Mouse (Mus musculus) forebrain, embryonic 14.5 days (tissue): ENCODE results near the gene Cotl1. TPM values are rescaled to one million over a fixed set of nuclear protein-coding genes. Genes with fewer than 3 reads are reported as not detected.

Experiments used
- ATAC-seq: fragments of 200-750 bp; cut with Nextera tagmentation; 2 replicates; pipeline ENCODE4 v1.8.0; 2017; ENCODE audit warnings: mild to moderate bottlenecking, moderate library complexity
- DNase-seq: peaks from one replicate; pipeline ENCODE4 v3.0.0-alpha.2; 2015; ENCODE audit warnings: low spot score
- H3K27ac ChIP-seq: fragments of 300-500 bp; sonication (generic); 2 replicates; pipeline ENCODE4 v1.5.1; 2014; ENCODE audit warnings: low read depth, mild to moderate bottlenecking, control low read depth, low read length, moderate library complexity
- H3K27me3 ChIP-seq: fragments of 300-500 bp; sonication (generic); replicated peaks from 2 replicates; pipeline ENCODE4 v1.6.1; 2014; ENCODE audit warnings: low read length, control low read depth, mixed read lengths; ENCODE audit not compliant: control insufficient read depth, insufficient read depth
- H3K36me3 ChIP-seq: fragments of 300-500 bp; sonication (generic); 2 replicates; pipeline ENCODE4 v1.6.1; 2014; ENCODE audit warnings: low read length, control low read depth; ENCODE audit not compliant: control insufficient read depth, insufficient read depth
- H3K4me1 ChIP-seq: fragments of 300-500 bp; sonication (generic); 2 replicates; pipeline ENCODE4 v1.6.1; 2014; ENCODE audit warnings: antibody characterized with exemption, low read length, control low read depth; ENCODE audit not compliant: control insufficient read depth, insufficient read depth
- H3K4me2 ChIP-seq: fragments of 300-500 bp; sonication (generic); 2 replicates; pipeline ENCODE4 v1.6.1; 2014; ENCODE audit warnings: mild to moderate bottlenecking, control low read depth, low read length
- H3K4me3 ChIP-seq: fragments of 300-500 bp; sonication (generic); 2 replicates; pipeline ENCODE4 v1.5.1; 2014; ENCODE audit warnings: low read depth, low read length, control low read depth
- H3K9ac ChIP-seq: fragments of 300-500 bp; sonication (generic); 2 replicates; pipeline ENCODE4 v1.6.1; 2014; ENCODE audit warnings: mild to moderate bottlenecking, low read length, control low read depth, moderate library complexity
- H3K9me3 ChIP-seq: fragments of 300-500 bp; sonication (generic); replicated peaks from 2 replicates; pipeline ENCODE4 v1.6.1; 2016; ENCODE audit warnings: low read length, control low read depth, mixed read lengths; ENCODE audit not compliant: control insufficient read depth
- WGBS: fragments of 180-500 bp; shearing (Covaris S2); extraction: QIAGEN DNeasy Blood & Tissue Kit; methylation state at CpG from one replicate; pipeline ENCODE4 v1.1.7; 2014; 5-methylcytosine and 5-hydroxymethylcytosine counted together
- polyA plus RNA-seq: library from polyadenylated mRNA; unstranded; fragments of >200 nt; fragmentation: Nextera tagmentation; extraction: Ambion mirVana; gene quantifications from 2 replicates; pipeline ENCODE4 v1.2.1, GENCODE M21; 2014

Cotl1 gene
- polyA plus RNA-seq, 1 experiment from 2014 or later, result 403 TPM

DNA sequence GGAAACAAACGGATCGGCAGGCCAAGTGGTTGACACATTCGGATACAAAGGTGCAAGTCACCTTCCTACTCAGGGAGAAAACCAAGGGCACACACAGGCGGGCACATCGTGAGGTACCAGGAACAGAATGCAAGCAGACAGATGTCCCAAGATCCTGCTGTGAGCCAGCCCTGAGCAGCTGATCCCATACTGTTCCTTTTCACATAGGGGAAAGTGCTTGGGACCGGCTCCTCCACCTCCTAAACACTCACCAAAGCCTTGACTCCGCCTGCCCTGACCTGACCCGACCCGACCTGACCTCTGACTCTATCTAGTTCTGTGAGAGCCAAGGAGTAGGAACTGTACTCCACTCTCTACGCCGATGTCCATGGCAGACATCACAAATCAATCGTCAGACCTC, 22.9 kb downstream of the Cotl1 start:
- ATAC-seq (no peak), DNase-seq (no peak)
- Histone ChIP-seq H3K9me3 (no peaks in the 10 kb centered on the region), H3K36me3 (peaks cover 20% of the 10 kb centered on the region), H3K4me1 (no peaks in the 10 kb centered on the region), H3K27me3 (no peaks in the 10 kb centered on the region), H3K4me2 (no peak overlapping the region), H3K27ac (no peak overlapping the region), H3K4me3 (no peak overlapping the region), H3K9ac (no peak overlapping the region)
- WGBS, result 38% methylated on average over 12 of the region's 12 CpGs

DNA sequence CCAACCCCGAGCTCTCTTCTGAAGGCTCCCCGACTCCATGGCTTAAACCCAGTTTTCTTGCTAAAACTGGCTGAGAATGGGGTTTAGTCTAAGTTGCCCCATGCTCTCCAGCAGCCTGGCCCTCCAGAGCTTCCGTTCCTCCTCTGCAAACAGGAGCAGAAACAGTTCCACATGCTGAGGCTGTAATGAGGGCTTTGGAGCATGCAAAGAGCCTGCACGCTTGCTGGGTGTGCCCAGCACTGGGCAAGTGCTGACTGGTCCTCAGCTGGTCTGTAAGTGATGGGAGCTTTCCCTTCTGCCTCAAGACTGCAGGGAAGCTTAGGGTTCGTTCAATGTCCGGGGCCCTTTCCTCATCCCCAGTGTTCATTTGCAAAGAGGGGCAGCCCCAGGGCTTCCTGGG, 24.1 kb downstream of the Cotl1 start:
- Histone ChIP-seq H3K4me3 (no peak overlapping the region), H3K27me3 (no peaks in the 10 kb centered on the region), H3K9me3 (no peaks in the 10 kb centered on the region), H3K36me3 (peaks cover 10% of the 10 kb centered on the region), H3K4me1 (no peaks in the 10 kb centered on the region), H3K27ac (no peak overlapping the region), H3K4me2 (no peak overlapping the region), H3K9ac (no peak overlapping the region)
- no peak for ATAC-seq
- 74% methylated on average over 6 of the region's 6 CpGs for WGBS
- DNase-seq, result no peak

DNA sequence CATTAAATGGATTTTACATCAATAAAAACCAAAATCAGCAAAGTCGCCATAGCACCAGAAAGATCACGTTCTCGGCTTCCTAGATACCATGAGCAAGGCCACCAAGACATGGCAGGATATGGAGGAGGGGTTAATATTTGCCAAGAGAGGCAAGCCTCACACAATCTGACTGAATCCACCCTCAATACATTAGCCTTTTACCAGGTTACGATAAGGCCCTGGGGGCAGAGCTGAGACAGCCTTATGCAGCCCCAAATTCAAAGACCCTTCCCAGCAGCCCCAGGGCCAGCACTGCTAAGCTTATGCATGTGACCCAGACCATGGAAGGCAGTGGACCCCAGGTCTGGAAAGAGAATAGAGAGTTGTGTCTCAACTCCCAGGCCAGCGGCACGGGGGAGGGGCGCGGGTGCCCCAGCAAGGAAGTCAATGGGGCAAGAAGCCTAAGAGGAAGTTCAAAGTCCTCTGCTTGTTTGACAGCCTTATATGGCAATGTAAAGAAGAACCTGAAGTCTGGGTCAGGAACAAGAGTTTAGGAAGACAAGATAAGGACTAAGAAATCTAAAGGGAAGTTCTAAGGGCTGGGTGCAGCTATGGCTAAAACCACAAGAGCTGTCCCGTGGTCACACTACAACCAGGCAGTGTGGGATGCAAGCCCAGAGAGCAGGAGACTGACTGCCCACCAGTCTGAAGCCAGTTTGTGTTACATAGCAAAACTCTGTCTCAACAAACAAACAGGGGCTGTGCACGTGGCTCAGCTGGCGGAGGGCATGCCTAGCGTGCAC, 27.5 kb downstream of the Cotl1 start:
- Histone ChIP-seq H3K4me2 (no peak overlapping the region), H3K9ac (no peak overlapping the region), H3K4me1 (peaks cover 16% of the 10 kb centered on the region), H3K9me3 (no peaks in the 10 kb centered on the region), H3K36me3 (peaks cover 23% of the 10 kb centered on the region), H3K27me3 (no peaks in the 10 kb centered on the region), H3K27ac (no peak overlapping the region), H3K4me3 (no peak overlapping the region)
- ATAC-seq (no peak), DNase-seq (no peak)
- 85% methylated on average over 12 of the region's 12 CpGs for WGBS

DNA sequence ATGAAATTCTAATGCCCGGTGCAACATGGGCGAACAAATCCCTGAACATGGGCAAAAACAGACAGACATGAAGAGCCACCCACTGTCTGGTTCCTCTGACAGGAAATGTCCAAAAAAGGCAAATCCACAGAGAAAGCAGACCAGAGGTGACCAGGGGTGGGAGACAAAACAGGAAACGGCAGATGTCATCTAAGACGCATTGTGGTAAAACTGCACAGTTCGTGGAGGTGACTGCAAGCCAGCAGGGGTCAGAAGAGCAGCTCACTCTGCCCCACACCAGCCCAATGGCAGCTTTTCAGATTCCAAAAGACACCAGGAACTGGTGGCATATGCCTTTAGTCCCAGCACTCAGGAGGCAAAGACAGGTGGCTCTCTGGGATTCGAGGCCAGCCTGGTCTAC, 28.4 kb downstream of the Cotl1 start:
- no peaks in the 10 kb centered on the region for H3K9me3 ChIP-seq
- H3K36me3 ChIP-seq, result peaks cover 25% of the 10 kb centered on the region
- H3K4me3 ChIP-seq, result no peak overlapping the region
- H3K9ac ChIP-seq, result no peak overlapping the region
- ATAC-seq (no peak), DNase-seq (no peak)
- H3K27me3 ChIP-seq, result no peaks in the 10 kb centered on the region
- H3K27ac ChIP-seq, result no peak overlapping the region
- H3K4me2 ChIP-seq, result no peak overlapping the region
- 65% methylated on average over 6 of the region's 6 CpGs for WGBS
- H3K4me1 ChIP-seq, result peaks cover 20% of the 10 kb centered on the region

DNA sequence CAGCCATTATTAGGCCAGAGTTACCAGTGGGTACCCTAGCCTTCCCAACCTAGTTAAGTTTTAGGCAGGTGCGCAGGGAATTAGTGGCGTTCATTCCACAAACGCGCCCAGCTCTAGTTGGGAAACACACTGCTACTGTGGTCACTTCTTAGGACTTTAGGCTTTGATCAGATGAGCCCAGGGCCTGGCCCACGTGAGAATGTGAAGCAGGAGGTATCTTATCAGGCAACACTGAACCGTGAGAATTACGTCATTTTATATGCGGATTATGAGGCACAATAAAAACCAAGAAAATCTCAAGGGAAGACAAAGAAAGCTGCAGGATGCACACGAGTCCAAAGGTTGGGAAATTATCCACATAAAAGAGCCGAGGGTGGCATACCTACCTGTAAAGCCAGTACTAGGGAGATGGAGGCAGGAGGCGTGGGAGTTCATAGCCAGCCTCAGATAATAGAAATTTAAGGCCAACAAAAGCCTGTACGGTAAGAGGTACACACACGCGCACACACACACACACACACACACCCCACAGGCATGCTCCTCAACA, 29.3 kb downstream of the Cotl1 start:
- Histone ChIP-seq H3K27me3 (no peaks in the 10 kb centered on the region), H3K27ac (peak overlapping the region; percentile 76; the same call in 1 of the 2 replicates), H3K9me3 (no peaks in the 10 kb centered on the region), H3K4me3 (no peak overlapping the region), H3K36me3 (peaks cover 25% of the 10 kb centered on the region), H3K4me2 (no peak overlapping the region), H3K9ac (no peak overlapping the region), H3K4me1 (peaks cover 25% of the 10 kb centered on the region)
- DNase-seq (no peak), ATAC-seq (no peak)
- 78% methylated on average over 14 of the region's 14 CpGs for WGBS

DNA sequence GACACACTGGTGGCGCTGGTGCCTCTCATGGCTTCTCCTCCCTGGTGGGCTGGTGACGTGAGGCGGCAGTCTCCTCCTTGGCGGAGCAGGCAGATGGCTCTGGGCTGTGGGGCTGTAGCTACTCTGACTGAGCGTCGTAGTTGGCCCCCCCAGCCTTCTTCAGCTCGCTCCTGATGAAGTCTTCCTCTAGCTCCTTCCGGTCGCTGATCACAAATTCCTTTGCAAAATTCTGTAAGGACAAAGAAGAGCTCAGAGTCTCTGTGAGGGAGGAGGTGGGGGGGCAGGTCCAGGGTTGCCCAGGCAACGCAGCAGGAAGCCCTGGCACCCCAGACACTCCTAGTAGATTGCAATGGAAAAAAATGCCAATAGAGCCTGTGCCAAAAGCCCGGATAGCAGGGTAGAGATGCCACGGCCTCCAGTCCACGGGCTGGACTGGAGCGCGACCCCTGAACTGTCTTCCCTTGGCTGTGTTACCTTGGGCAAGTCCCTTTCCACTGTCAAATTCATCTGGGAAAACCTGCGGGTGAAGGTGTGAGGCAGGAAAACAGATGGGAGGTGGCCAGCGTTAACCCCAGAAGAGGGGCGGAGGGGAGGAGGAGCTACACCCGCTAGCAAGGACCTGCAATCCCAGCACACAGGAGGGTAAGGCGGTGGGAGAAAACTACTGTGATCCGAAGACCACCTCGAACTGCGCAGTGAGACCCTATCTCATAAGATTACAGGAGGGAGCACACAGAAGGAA, 30.0 kb downstream of the Cotl1 start:
- no peaks in the 10 kb centered on the region for H3K9me3 ChIP-seq
- no peak overlapping the region for H3K4me3 ChIP-seq
- H3K36me3 ChIP-seq, result peaks cover 25% of the 10 kb centered on the region
- peaks cover 25% of the 10 kb centered on the region for H3K4me1 ChIP-seq
- no peaks in the 10 kb centered on the region for H3K27me3 ChIP-seq
- no peak overlapping the region for H3K9ac ChIP-seq
- ATAC-seq (peak; percentile 51), DNase-seq (peak; percentile 73)
- no peak overlapping the region for H3K4me2 ChIP-seq
- WGBS, result 38% methylated on average over 23 of the region's 23 CpGs
- peak overlapping the region; percentile 76 for H3K27ac ChIP-seq

DNA sequence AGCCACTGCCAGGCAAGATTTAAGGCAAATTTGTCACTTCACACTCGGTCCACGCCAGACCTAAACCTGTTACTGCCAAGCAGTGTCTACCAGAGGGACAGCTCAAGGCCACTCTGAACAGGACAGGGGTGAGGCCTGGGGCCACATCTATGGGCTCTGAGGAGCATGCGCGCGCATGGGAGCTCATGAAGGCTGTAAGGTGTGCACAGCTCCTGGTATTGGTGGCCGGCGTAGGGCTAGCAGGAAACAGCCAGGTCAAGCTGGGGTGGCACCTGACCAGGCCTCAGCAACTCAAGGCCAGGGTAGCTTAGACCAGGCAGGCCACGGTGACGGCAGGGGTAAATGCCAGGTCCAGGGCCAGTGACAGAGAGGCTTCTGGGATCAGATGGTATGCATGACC, 30.7 kb downstream of the Cotl1 start:
- H3K27me3 ChIP-seq, result no peaks in the 10 kb centered on the region
- DNase-seq (no peak), ATAC-seq (no peak; the same call in 1 of the 2 replicates)
- 89% methylated on average over 9 of the region's 9 CpGs for WGBS
- no peak overlapping the region for H3K4me3 ChIP-seq
- peak overlapping the region; percentile 76 for H3K27ac ChIP-seq
- peaks cover 25% of the 10 kb centered on the region for H3K36me3 ChIP-seq
- no peaks in the 10 kb centered on the region for H3K9me3 ChIP-seq
- no peak overlapping the region for H3K9ac ChIP-seq
- no peak overlapping the region for H3K4me2 ChIP-seq
- peaks cover 25% of the 10 kb centered on the region for H3K4me1 ChIP-seq

DNA sequence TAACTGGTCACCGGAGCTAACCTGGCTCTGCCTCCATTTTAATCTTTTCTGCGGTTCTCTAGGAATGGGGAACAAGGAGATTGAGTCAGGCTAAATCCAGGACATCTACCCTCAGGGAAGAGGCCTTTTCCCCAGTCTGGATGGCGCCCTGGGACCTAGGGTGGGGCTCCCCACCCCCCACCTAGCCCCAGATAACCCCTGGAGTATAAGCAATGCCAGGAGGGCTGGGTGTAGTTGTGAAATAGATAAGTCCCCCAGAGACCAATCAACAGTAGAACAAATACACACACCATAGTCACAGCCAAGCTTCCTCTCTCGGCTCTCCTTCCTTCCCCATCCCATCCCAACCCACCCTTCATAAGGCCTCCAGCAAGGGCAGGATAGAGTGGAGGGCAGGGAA, 32.7 kb downstream of the Cotl1 start:
- Histone ChIP-seq H3K4me3 (no peak overlapping the region), H3K27me3 (no peaks in the 10 kb centered on the region), H3K9ac (no peak overlapping the region), H3K4me2 (no peak overlapping the region), H3K36me3 (peaks cover 23% of the 10 kb centered on the region), H3K27ac (no peak overlapping the region), H3K4me1 (peaks cover 25% of the 10 kb centered on the region), H3K9me3 (no peaks in the 10 kb centered on the region)
- no peak for DNase-seq
- ATAC-seq, result no peak
- WGBS, result 83% methylated on average over 4 of the region's 4 CpGs
